In genomic region chr6:96447466-96447865, GRCm38 (mm10) we compare ENCODE assay signal across 25 mouse cellular contexts.
DNase-seq lines count a peak whose midpoint lies in the region; ATAC-seq and TF ChIP-seq lines count a peak whose summit lies in the region.
"Had no signal": no experiment of that assay in that cellular context is flagged by ENCODE, and none has a peak within 500 bp of the region (broad histone marks: within the 10 kb centered on the region; RNA-seq: fewer than 3 reads in every experiment).

No protein-coding gene starts in this region.

- H3K4me2 ChIP-seq in midbrain, postnatal 0 days (ENCODE audit: low read depth, low read length, poor library complexity, severe bottlenecking): no peak overlapping the region
- H3K4me2 ChIP-seq in midbrain, embryonic 13.5 days (replicated peaks): no peak overlapping the region
- H3K4me2 ChIP-seq: embryonic facial prominence, embryonic 12.5 days; forebrain, embryonic 13.5 days; forebrain, embryonic 15.5 days had no signal

- WGBS in kidney, adult 2 months: 77% methylated on average over 4 of the region's 4 CpGs
- WGBS in midbrain, postnatal 0 days: 80% methylated on average over 4 of the region's 4 CpGs
- 89% methylated on average over 4 of the region's 4 CpGs for WGBS in midbrain, embryonic 13.5 days

- H3K4me3 ChIP-seq in kidney, adult 2 months (ENCODE audit: insufficient read depth, low read depth, low read length): no peak overlapping the region
- no peak overlapping the region for H3K4me3 ChIP-seq in midbrain, postnatal 0 days (ENCODE audit: low read depth, low read length)
- no peak overlapping the region for H3K4me3 ChIP-seq in midbrain, embryonic 13.5 days (replicated peaks)
- H3K4me3 ChIP-seq: embryonic facial prominence, embryonic 10.5 days; embryonic facial prominence, embryonic 12.5 days; forebrain, embryonic 13.5 days; forebrain, embryonic 15.5 days had no signal

- no peak for TF ChIP-seq CTCF in kidney, adult 2 months (conservative IDR thresholded peaks at IDR 0.05; ENCODE audit: insufficient read depth, insufficient read length, low read depth, low read length)
- TF ChIP-seq CTCF in midbrain, postnatal 0 days (IDR thresholded peaks at IDR 0.05): no peak

- H3K36me3 ChIP-seq in kidney, adult 2 months (ENCODE audit: control insufficient read depth, insufficient read depth, low read length): no peaks in the 10 kb centered on the region
- no peaks in the 10 kb centered on the region for H3K36me3 ChIP-seq in midbrain, postnatal 0 days (ENCODE audit: insufficient read depth, low read length)
- H3K36me3 ChIP-seq in midbrain, embryonic 13.5 days: no peaks in the 10 kb centered on the region
- H3K36me3 ChIP-seq: embryonic facial prominence, embryonic 10.5 days; embryonic facial prominence, embryonic 12.5 days; forebrain, embryonic 15.5 days; G1E had no signal

- H3K9me3 ChIP-seq in midbrain, postnatal 0 days (ENCODE audit: low read length): no peaks in the 10 kb centered on the region
- H3K9me3 ChIP-seq in midbrain, embryonic 13.5 days: no peaks in the 10 kb centered on the region
- H3K9me3 ChIP-seq: embryonic facial prominence, embryonic 10.5 days; embryonic facial prominence, embryonic 12.5 days; forebrain, embryonic 13.5 days; forebrain, embryonic 15.5 days had no signal

- H3K4me1 ChIP-seq in kidney, adult 2 months (ENCODE audit: control insufficient read depth, insufficient read depth, low read length): no peaks in the 10 kb centered on the region
- H3K4me1 ChIP-seq in midbrain, postnatal 0 days (ENCODE audit: insufficient read depth, low read length): no peaks in the 10 kb centered on the region; the same call in 1 of the 2 replicates
- no peaks in the 10 kb centered on the region for H3K4me1 ChIP-seq in midbrain, embryonic 13.5 days (replicated peaks)
- H3K4me1 ChIP-seq: embryonic facial prominence, embryonic 10.5 days; embryonic facial prominence, embryonic 12.5 days; forebrain, embryonic 13.5 days; forebrain, embryonic 15.5 days had no signal

- ATAC-seq in cerebellum, adult (ENCODE audit: insufficient number of reproducible peaks, low FRiP score, low TSS enrichment): no peak
- no peak for ATAC-seq in midbrain, postnatal 0 days (ENCODE audit: low FRiP score)
- no peak for ATAC-seq in midbrain, embryonic 13.5 days
- ATAC-seq: activated CD4-positive, CD25-positive, alpha-beta regulatory T cell, adult 4 months; CD4-positive, CD25-positive, alpha-beta regulatory T cell, adult 4 months; forebrain, embryonic 13.5 days; forebrain, embryonic 15.5 days; forebrain, postnatal 0 days; Patski had no signal

- TF ChIP-seq POLR2A in kidney, adult 2 months (IDR thresholded peaks at IDR 0.05; ENCODE audit: low read depth, low read length): no peak

- DNase-seq in cerebellum, postnatal 10 days: peak; percentile 89 to 91
- DNase-seq in cerebellum, adult 18-20 months: no peak
- DNase-seq in cerebellum, postnatal 25 days: peak; percentile 6 to 34
- peak; percentile 11 for DNase-seq in kidney, adult 2 months
- DNase-seq in kidney, adult 11 months: no peak
- peak; percentile 27 for DNase-seq in midbrain, postnatal 0 days (ENCODE audit: low spot score)
- DNase-seq: adrenal gland, adult 8-10 months; adrenal gland, postnatal 14 days; adrenal gland, postnatal 36 days; B cell, adult 2 months; cerebellum, adult 11 months; cerebellum, adult 2 months; cerebellum, adult 9-11 months; forebrain, postnatal 0 days had no signal

- no peak overlapping the region for H3K27ac ChIP-seq in kidney, adult 2 months (ENCODE audit: insufficient read depth, low read depth, low read length)
- no peak overlapping the region for H3K27ac ChIP-seq in midbrain, postnatal 0 days (ENCODE audit: low read depth, low read length)
- H3K27ac ChIP-seq in midbrain, embryonic 13.5 days: no peak overlapping the region
- H3K27ac ChIP-seq: embryonic facial prominence, embryonic 10.5 days; embryonic facial prominence, embryonic 12.5 days; forebrain, embryonic 13.5 days; forebrain, embryonic 15.5 days had no signal

- no peaks in the 10 kb centered on the region for H3K27me3 ChIP-seq in kidney, adult 2 months (replicated peaks; ENCODE audit: control insufficient read depth, insufficient read depth, low read length)
- H3K27me3 ChIP-seq in midbrain, postnatal 0 days (ENCODE audit: insufficient read depth, low read length): no peaks in the 10 kb centered on the region
- no peaks in the 10 kb centered on the region for H3K27me3 ChIP-seq in midbrain, embryonic 13.5 days
- H3K27me3 ChIP-seq: CH12.LX; embryonic facial prominence, embryonic 12.5 days; forebrain, embryonic 13.5 days; forebrain, embryonic 15.5 days had no signal

- H3K9ac ChIP-seq in midbrain, postnatal 0 days (replicated peaks; ENCODE audit: low read length, poor library complexity, severe bottlenecking): no peak overlapping the region
- no peak overlapping the region for H3K9ac ChIP-seq in midbrain, embryonic 13.5 days (replicated peaks)
- H3K9ac ChIP-seq: embryonic facial prominence, embryonic 12.5 days; forebrain, embryonic 13.5 days; forebrain, embryonic 15.5 days; forebrain, postnatal 0 days had no signal

Comparison
In these comparisons a context has a peak if more than half of its experiments do, and no peak if none do; other contexts are left out.
1. DNase-seq: peak in cerebellum, postnatal 10 days (2 of 2), cerebellum, postnatal 25 days (2 of 2), kidney, adult 2 months (single experiment) and midbrain, postnatal 0 days (single experiment); none in cerebellum, adult 18-20 months (0 of 2) and kidney, adult 11 months (single experiment).